Mouse (Mus musculus): ENCODE results near the gene Mvp. TPM values are rescaled to one million over a fixed set of nuclear protein-coding genes. Genes with fewer than 3 reads are reported as not detected.

The Mvp gene
- polyA plus RNA-seq, 1 experiment: 56.9 TPM

DNA sequence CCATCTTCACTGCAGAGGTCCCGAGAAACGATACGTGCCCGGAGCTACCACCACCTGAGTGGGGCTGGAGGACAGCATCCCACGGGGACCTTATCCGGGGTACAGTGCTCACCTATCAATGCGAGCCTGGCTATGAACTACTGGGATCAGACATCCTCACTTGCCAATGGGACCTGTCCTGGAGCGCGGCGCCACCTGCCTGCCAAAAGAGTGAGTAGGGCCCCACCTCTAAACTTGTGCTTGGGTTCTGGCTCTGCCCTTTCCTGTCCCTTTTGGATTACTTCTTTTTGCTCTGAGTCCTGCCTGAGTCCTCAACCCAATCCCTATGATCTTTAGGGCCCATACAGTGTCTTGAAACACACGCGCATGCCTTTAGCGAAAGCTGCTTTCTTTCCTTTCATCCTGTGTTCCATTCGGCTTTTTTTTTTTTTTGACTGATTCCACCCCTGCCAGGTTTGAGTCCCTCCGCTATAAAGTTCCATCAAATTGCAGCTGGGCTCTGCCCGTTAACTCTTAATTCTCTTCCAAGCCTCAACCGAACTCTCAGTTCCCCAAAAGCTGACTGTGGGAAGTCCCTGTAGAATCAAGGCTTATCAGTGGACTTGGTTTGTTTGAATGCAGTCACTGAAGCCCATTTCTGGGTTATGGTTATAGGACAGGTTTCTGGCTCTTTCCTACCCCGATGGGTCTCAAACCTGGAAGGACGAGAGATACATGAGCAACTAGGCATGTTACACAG lies 50.7 kb downstream of the Mvp start:
- H3K4me3 ChIP-seq (ENCODE audit: insufficient read depth, low read depth, low read length): no peak overlapping the region
- no peaks in the 10 kb centered on the region for H3K27me3 ChIP-seq (replicated peaks; ENCODE audit: control insufficient read depth, insufficient read depth, low read length)
- DNase-seq: peak; percentile 73
- H3K36me3 ChIP-seq (ENCODE audit: control insufficient read depth, insufficient read depth, low read length): no peaks in the 10 kb centered on the region
- no peaks in the 10 kb centered on the region for H3K4me1 ChIP-seq (ENCODE audit: control insufficient read depth, insufficient read depth, low read length)
- TF ChIP-seq POLR2A (IDR thresholded peaks at IDR 0.05; ENCODE audit: low read depth, low read length) (no peak), CTCF (conservative IDR thresholded peaks at IDR 0.05; ENCODE audit: insufficient read depth, insufficient read length, low read depth, low read length) (peak; percentile 80)
- H3K27ac ChIP-seq (ENCODE audit: insufficient read depth, low read depth, low read length): no peak overlapping the region
- 24% methylated on average over 19 of the region's 19 CpGs for WGBS

- Histone ChIP-seq H3K4me3 (ENCODE audit: insufficient read depth, low read depth, low read length) (no peak overlapping the region), H3K36me3 (ENCODE audit: control insufficient read depth, insufficient read depth, low read length) (no peaks in the 10 kb centered on the region), H3K4me1 (ENCODE audit: control insufficient read depth, insufficient read depth, low read length) (no peaks in the 10 kb centered on the region), H3K27ac (ENCODE audit: insufficient read depth, low read depth, low read length) (no peak overlapping the region), H3K27me3 (replicated peaks; ENCODE audit: control insufficient read depth, insufficient read depth, low read length) (no peaks in the 10 kb centered on the region)
- WGBS: 86% methylated on average over 4 of the region's 4 CpGs
- DNase-seq: no peak
- no peak for TF ChIP-seq CTCF (conservative IDR thresholded peaks at IDR 0.05; ENCODE audit: insufficient read depth, insufficient read length, low read depth, low read length)
- no peak for TF ChIP-seq POLR2A (IDR thresholded peaks at IDR 0.05; ENCODE audit: low read depth, low read length)
Measured at GRCm38 (mm10) chr7:126961965-126962364, 52.5 kb downstream of the Mvp start.

DNA sequence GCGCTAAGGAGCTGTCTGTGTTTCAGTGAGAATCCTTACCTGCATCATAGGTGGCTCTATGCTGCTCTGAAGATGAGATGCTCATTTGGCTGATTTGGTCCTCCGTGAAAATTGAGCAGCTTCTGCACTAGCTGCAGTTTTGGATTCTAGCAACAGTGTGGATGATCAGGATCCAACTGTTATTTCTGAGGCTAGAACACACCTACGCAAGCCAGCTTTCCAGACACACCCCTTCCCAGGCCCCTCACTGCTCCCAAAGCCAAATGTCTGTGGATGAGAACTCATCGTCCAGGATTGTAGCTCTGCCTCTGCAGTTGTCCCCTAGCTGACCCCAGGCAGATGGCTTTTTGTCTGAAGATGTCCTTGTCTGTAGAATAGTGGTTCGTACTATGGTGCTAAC lies 53.3 kb downstream of the Mvp start:
- H3K27ac ChIP-seq (ENCODE audit: insufficient read depth, low read depth, low read length): no peak overlapping the region
- TF ChIP-seq POLR2A (IDR thresholded peaks at IDR 0.05; ENCODE audit: low read depth, low read length) (no peak), CTCF (conservative IDR thresholded peaks at IDR 0.05; ENCODE audit: insufficient read depth, insufficient read length, low read depth, low read length) (no peak)
- no peak overlapping the region for H3K4me3 ChIP-seq (ENCODE audit: insufficient read depth, low read depth, low read length)
- no peaks in the 10 kb centered on the region for H3K27me3 ChIP-seq (replicated peaks; ENCODE audit: control insufficient read depth, insufficient read depth, low read length)
- 86% methylated on average over 5 of the region's 5 CpGs for WGBS
- H3K4me1 ChIP-seq (ENCODE audit: control insufficient read depth, insufficient read depth, low read length): no peaks in the 10 kb centered on the region
- no peak for DNase-seq
- no peaks in the 10 kb centered on the region for H3K36me3 ChIP-seq (ENCODE audit: control insufficient read depth, insufficient read depth, low read length)

GRCm38 (mm10) chr7:126959780-126960179 lies 54.6 kb downstream of the Mvp start:
- H3K27me3 ChIP-seq (replicated peaks; ENCODE audit: control insufficient read depth, insufficient read depth, low read length): no peaks in the 10 kb centered on the region
- H3K4me3 ChIP-seq (ENCODE audit: insufficient read depth, low read depth, low read length): no peak overlapping the region
- no peaks in the 10 kb centered on the region for H3K4me1 ChIP-seq (ENCODE audit: control insufficient read depth, insufficient read depth, low read length)
- TF ChIP-seq POLR2A (IDR thresholded peaks at IDR 0.05; ENCODE audit: low read depth, low read length) (no peak), CTCF (conservative IDR thresholded peaks at IDR 0.05; ENCODE audit: insufficient read depth, insufficient read length, low read depth, low read length) (no peak)
- no peak for DNase-seq
- H3K36me3 ChIP-seq (ENCODE audit: control insufficient read depth, insufficient read depth, low read length): no peaks in the 10 kb centered on the region
- 53% methylated on average over 9 of the region's 9 CpGs for WGBS
- no peak overlapping the region for H3K27ac ChIP-seq (ENCODE audit: insufficient read depth, low read depth, low read length)

- no peak for TF ChIP-seq POLR2A (IDR thresholded peaks at IDR 0.05; ENCODE audit: low read depth, low read length)
- TF ChIP-seq CTCF (conservative IDR thresholded peaks at IDR 0.05; ENCODE audit: insufficient read depth, insufficient read length, low read depth, low read length): no peak
- Histone ChIP-seq H3K27me3 (replicated peaks; ENCODE audit: control insufficient read depth, insufficient read depth, low read length) (no peaks in the 10 kb centered on the region), H3K36me3 (ENCODE audit: control insufficient read depth, insufficient read depth, low read length) (no peaks in the 10 kb centered on the region), H3K27ac (ENCODE audit: insufficient read depth, low read depth, low read length) (no peak overlapping the region), H3K4me3 (ENCODE audit: insufficient read depth, low read depth, low read length) (no peak overlapping the region), H3K4me1 (ENCODE audit: control insufficient read depth, insufficient read depth, low read length) (no peaks in the 10 kb centered on the region)
- 61% methylated on average over 3 of the region's 3 CpGs for WGBS
- no peak for DNase-seq
Measured at GRCm38 (mm10) chr7:126955125-126955524, 59.3 kb downstream of the Mvp start.

GRCm38 (mm10) chr7:126952646-126953045 lies 61.8 kb downstream of the Mvp start:
- peaks cover 3% of the 10 kb centered on the region; the same call in 1 of the 2 replicates for H3K4me1 ChIP-seq (ENCODE audit: control insufficient read depth, insufficient read depth, low read length)
- H3K27ac ChIP-seq (ENCODE audit: insufficient read depth, low read depth, low read length): no peak overlapping the region
- WGBS: 3% methylated on average over 8 of the region's 8 CpGs
- H3K27me3 ChIP-seq (replicated peaks; ENCODE audit: control insufficient read depth, insufficient read depth, low read length): no peaks in the 10 kb centered on the region
- H3K4me3 ChIP-seq (ENCODE audit: insufficient read depth, low read depth, low read length): no peak overlapping the region
- TF ChIP-seq POLR2A (IDR thresholded peaks at IDR 0.05; ENCODE audit: low read depth, low read length) (no peak), CTCF (conservative IDR thresholded peaks at IDR 0.05; ENCODE audit: insufficient read depth, insufficient read length, low read depth, low read length) (no peak)
- DNase-seq: no peak
- H3K36me3 ChIP-seq (ENCODE audit: control insufficient read depth, insufficient read depth, low read length): no peaks in the 10 kb centered on the region

GRCm38 (mm10) chr7:126951741-126952140 lies 62.7 kb downstream of the Mvp start:
- no peak for TF ChIP-seq CTCF (conservative IDR thresholded peaks at IDR 0.05; ENCODE audit: insufficient read depth, insufficient read length, low read depth, low read length)
- no peak for TF ChIP-seq POLR2A (IDR thresholded peaks at IDR 0.05; ENCODE audit: low read depth, low read length)
- H3K27me3 ChIP-seq (replicated peaks; ENCODE audit: control insufficient read depth, insufficient read depth, low read length): no peaks in the 10 kb centered on the region
- WGBS: 31% methylated on average over 4 of the region's 4 CpGs
- DNase-seq: no peak
- H3K27ac ChIP-seq (ENCODE audit: insufficient read depth, low read depth, low read length): no peak overlapping the region
- H3K36me3 ChIP-seq (ENCODE audit: control insufficient read depth, insufficient read depth, low read length): no peaks in the 10 kb centered on the region
- no peak overlapping the region for H3K4me3 ChIP-seq (ENCODE audit: insufficient read depth, low read depth, low read length)
- H3K4me1 ChIP-seq (ENCODE audit: control insufficient read depth, insufficient read depth, low read length): peaks cover 3% of the 10 kb centered on the region; the same call in 1 of the 2 replicates
